Mouse (Mus musculus) midbrain, embryonic 11.5 days (tissue): Measurements from ENCODE around the gene Larp7. TPM values are rescaled to one million over a fixed set of nuclear protein-coding genes. Genes with fewer than 3 reads are reported as not detected.
A peak's percentile ranks its signal among the peaks of the same experiment; 100 is the strongest.

ENCODE experiments used
- ATAC-seq: fragments of 200-750 bp; cut with Nextera tagmentation; 2 replicates; pipeline ENCODE4 v1.8.0; 2017; ENCODE audit warnings: moderate TSS enrichment, moderate library complexity; ENCODE audit not compliant: low FRiP score
- DNase-seq: peaks from one replicate; pipeline ENCODE4 v3.0.0; 2015; ENCODE audit warnings: low spot score; ENCODE audit errors: missing footprints
- H3K27ac ChIP-seq: fragments of 300-500 bp; sonication (generic); 2 replicates; pipeline ENCODE4 v1.5.1; 2014; ENCODE audit warnings: low read depth, low read length
- H3K27me3 ChIP-seq: fragments of 300-500 bp; sonication (generic); 2 replicates; pipeline ENCODE4 v1.6.1; 2014; ENCODE audit warnings: mild to moderate bottlenecking, low read length, moderate library complexity, mixed read lengths; ENCODE audit not compliant: control insufficient read depth, insufficient read depth
- H3K36me3 ChIP-seq: fragments of 300-500 bp; sonication (generic); 2 replicates; pipeline ENCODE4 v1.6.1; 2014; ENCODE audit warnings: mild to moderate bottlenecking, low read length, moderate library complexity, mixed read lengths; ENCODE audit not compliant: control insufficient read depth, insufficient read depth
- H3K4me1 ChIP-seq: fragments of 300-500 bp; sonication (generic); 2 replicates; pipeline ENCODE4 v1.6.1; 2014; ENCODE audit warnings: low read length; ENCODE audit not compliant: control insufficient read depth, insufficient read depth
- H3K4me2 ChIP-seq: fragments of 300-500 bp; sonication (generic); 2 replicates; pipeline ENCODE4 v1.6.1; 2014; ENCODE audit warnings: mild to moderate bottlenecking, moderate library complexity
- H3K4me3 ChIP-seq: fragments of 300-500 bp; sonication (generic); 2 replicates; pipeline ENCODE4 v1.5.1; 2014; ENCODE audit warnings: low read depth, low read length
- H3K9ac ChIP-seq: fragments of 300-500 bp; sonication (generic); 2 replicates; pipeline ENCODE4 v1.6.1; 2014; ENCODE audit warnings: low read length
- H3K9me3 ChIP-seq: fragments of 300-500 bp; sonication (generic); 2 replicates; pipeline ENCODE4 v1.6.1; 2016; ENCODE audit warnings: low read length; ENCODE audit not compliant: control insufficient read depth
- WGBS: fragments of 180-500 bp; shearing (Covaris S2); extraction: QIAGEN DNeasy Blood & Tissue Kit; methylation state at CpG from one replicate; pipeline ENCODE4 v1.1.7; 2014; 5-methylcytosine and 5-hydroxymethylcytosine counted together
- polyA plus RNA-seq: library from polyadenylated mRNA; unstranded; fragments of >200 nt; fragmentation: Nextera tagmentation; extraction: Ambion mirVana; gene quantifications from 2 replicates; pipeline ENCODE4 v1.2.1, GENCODE M21; 2014

The Larp7 gene
- polyA plus RNA-seq = 85.2 and 91.5 TPM in 2 replicates

- peak within 1 kb of the TSS; percentile 82 for H3K27ac ChIP-seq
- H3K9me3 ChIP-seq = no peaks in the 10 kb centered on the region
- ATAC-seq (peak; percentile 99), DNase-seq (peak; percentile 99)
- WGBS = 0% methylated on average over 70 of the region's 73 CpGs
- H3K4me3 ChIP-seq = peak within 1 kb of the TSS; percentile 50
- peak within 1 kb of the TSS; percentile 64 for H3K4me2 ChIP-seq
- H3K4me1 ChIP-seq = peaks cover 9% of the 10 kb centered on the region; the same call in 1 of the 2 replicates
- H3K27me3 ChIP-seq = no peaks in the 10 kb centered on the region
- H3K9ac ChIP-seq = peak within 1 kb of the TSS; percentile 71
- no peaks in the 10 kb centered on the region; the same call in 1 of the 2 replicates for H3K36me3 ChIP-seq
These were observed at the start of gene Larp7, which contains the start of gene Zgrf1 for GRCm38 (mm10) chr3:127552973-127553719. TSS of gene Larp7 (minus strand) at chr3:127553349. TSS of gene Zgrf1 (plus strand) at chr3:127553489.

DNA sequence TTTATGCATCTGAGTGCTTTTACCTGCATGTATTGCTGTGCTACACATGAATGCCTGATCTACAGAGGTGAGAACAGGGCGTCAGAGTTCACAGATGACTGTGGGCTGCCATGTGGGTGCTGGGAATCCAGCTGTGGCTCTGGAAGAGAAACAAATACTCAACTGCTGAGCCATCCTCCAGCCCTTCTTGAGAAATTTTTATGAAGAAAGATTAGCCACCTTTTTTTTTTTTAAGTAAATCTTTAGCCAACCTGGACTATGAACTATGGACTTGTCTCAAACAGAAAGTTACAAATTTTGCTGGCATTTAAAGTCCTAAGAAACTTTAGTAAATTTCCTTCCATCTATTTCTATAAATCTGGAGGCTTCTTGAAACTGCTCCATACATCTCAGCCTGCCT lies 44.0 kb upstream of the Larp7 start:
- H3K9ac ChIP-seq = no peak overlapping the region
- H3K36me3 ChIP-seq = peaks cover 5% of the 10 kb centered on the region
- DNase-seq = no peak

DNA sequence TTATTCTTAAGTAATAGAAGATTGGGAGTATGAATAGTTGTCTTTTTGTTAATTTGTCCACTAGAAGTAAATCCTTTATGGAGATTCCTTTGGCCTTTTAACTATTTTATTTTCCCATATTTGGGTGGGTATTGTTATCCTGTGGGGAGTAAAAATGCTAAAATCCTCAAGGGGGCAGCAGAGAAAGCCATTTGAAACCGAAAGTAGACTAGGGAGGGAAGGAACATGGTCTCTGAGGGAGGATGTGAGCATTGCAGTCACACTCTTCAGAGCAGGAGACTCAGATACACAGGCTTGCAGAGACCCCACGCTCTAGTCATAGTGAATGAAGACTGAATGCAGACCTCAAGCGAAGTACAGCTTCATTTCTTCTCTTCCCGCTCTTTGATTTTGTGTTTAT lies 19.4 kb upstream of the Larp7 start:
- Histone ChIP-seq H3K27ac (no peak overlapping the region), H3K9me3 (no peaks in the 10 kb centered on the region), H3K9ac (no peak overlapping the region), H3K4me3 (no peak overlapping the region), H3K4me2 (no peak overlapping the region), H3K27me3 (no peaks in the 10 kb centered on the region), H3K36me3 (no peaks in the 10 kb centered on the region; the same call in 1 of the 2 replicates), H3K4me1 (no peaks in the 10 kb centered on the region)
- 67% methylated on average over 4 of the region's 4 CpGs for WGBS
- DNase-seq = peak; percentile 94
- ATAC-seq = peak; percentile 58

More for the DNA sequence above, 44.0 kb upstream of the Larp7 start:
- 88% methylated on average over 1 of the region's 1 CpGs for WGBS
- Histone ChIP-seq H3K27ac (no peak overlapping the region), H3K4me3 (no peak overlapping the region), H3K4me1 (no peaks in the 10 kb centered on the region), H3K9me3 (no peaks in the 10 kb centered on the region), H3K27me3 (no peaks in the 10 kb centered on the region), H3K4me2 (no peak overlapping the region)
- no peak for ATAC-seq

- WGBS = 78% methylated on average over 3 of the region's 3 CpGs
- no peak overlapping the region for H3K4me2 ChIP-seq
These were observed 12.0 kb upstream of the Larp7 start for GRCm38 (mm10) chr3:127565129-127565528.

DNA sequence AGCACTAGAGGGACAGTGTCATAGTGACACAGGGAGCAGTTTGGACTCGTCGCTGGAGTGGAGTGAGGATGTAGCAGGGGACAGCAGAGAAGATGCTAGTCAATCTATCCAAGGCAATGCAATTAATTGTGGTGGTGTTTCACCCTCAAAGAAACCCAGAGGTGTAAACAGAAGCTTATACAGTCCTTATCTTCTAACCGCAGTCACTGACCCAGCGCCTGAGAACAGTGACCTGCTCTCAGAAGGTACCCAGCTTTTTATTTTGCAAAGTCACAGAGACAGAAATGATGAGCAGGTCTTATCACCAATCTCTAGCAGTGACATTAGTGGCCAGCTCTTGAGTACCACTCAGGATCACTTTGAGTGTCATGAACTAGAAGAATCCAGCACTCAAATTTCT lies 9.8 kb upstream of the Larp7 start:
- DNase-seq (no peak), ATAC-seq (no peak)
- no peak overlapping the region for H3K9ac ChIP-seq
- H3K9me3 ChIP-seq = no peaks in the 10 kb centered on the region
- H3K27me3 ChIP-seq = no peaks in the 10 kb centered on the region
- no peaks in the 10 kb centered on the region for H3K4me1 ChIP-seq
- H3K36me3 ChIP-seq = peaks cover 4% of the 10 kb centered on the region
- H3K27ac ChIP-seq = no peak overlapping the region
- no peak overlapping the region for H3K4me2 ChIP-seq
- WGBS = 93% methylated on average over 4 of the region's 4 CpGs
- H3K4me3 ChIP-seq = no peak overlapping the region

More at GRCm38 (mm10) chr3:127565129-127565528, 12.0 kb upstream of the Larp7 start:
- Histone ChIP-seq H3K27me3 (no peaks in the 10 kb centered on the region), H3K4me3 (no peak overlapping the region), H3K9me3 (no peaks in the 10 kb centered on the region), H3K36me3 (peaks cover 4% of the 10 kb centered on the region), H3K4me1 (no peaks in the 10 kb centered on the region), H3K27ac (no peak overlapping the region), H3K9ac (no peak overlapping the region)
- DNase-seq (no peak), ATAC-seq (no peak)

DNA sequence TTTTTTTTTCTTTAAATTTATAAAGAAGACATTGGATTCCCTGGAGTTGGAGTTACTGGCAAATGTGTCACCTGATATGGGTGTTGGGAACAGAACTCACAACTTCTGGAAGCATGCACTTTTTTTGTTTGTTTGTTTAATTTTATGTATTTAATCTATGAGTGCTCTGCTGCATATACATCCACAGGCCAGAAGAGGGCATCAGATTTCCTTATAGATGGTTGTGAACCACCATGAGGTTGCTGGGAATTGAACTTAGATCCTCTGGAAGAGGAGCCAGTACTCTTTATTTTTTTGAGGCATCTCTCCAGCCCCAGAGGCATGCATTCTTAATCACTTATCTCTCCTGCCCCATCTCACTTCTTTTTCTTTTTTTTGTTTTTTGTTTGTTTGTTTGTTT lies 5.1 kb upstream of the Larp7 start:
- H3K27ac ChIP-seq = no peak overlapping the region
- H3K4me1 ChIP-seq = peaks cover 6% of the 10 kb centered on the region; the same call in 1 of the 2 replicates
- peaks cover 4% of the 10 kb centered on the region; the same call in 1 of the 2 replicates for H3K36me3 ChIP-seq
- DNase-seq (no peak), ATAC-seq (no peak)
- H3K27me3 ChIP-seq = no peaks in the 10 kb centered on the region
- no peaks in the 10 kb centered on the region for H3K9me3 ChIP-seq
- no peak overlapping the region for H3K4me2 ChIP-seq
- no peak overlapping the region for H3K4me3 ChIP-seq
- H3K9ac ChIP-seq = no peak overlapping the region

- DNase-seq (no peak), ATAC-seq (no peak)
- Histone ChIP-seq H3K27ac (no peak overlapping the region), H3K27me3 (no peaks in the 10 kb centered on the region), H3K9me3 (no peaks in the 10 kb centered on the region), H3K4me3 (no peak overlapping the region; the same call in 1 of the 2 replicates), H3K4me1 (peaks cover 9% of the 10 kb centered on the region; the same call in 1 of the 2 replicates), H3K9ac (no peak overlapping the region), H3K4me2 (peak overlapping the region; percentile 64), H3K36me3 (no peaks in the 10 kb centered on the region; the same call in 1 of the 2 replicates)
- 74% methylated on average over 5 of the region's 5 CpGs for WGBS
These were observed 1.6 kb upstream of the Larp7 start for GRCm38 (mm10) chr3:127554723-127555122.

- DNase-seq (peak; percentile 89), ATAC-seq (no peak)
- Histone ChIP-seq H3K9ac (peak overlapping the region; percentile 52), H3K4me2 (peak overlapping the region; percentile 64), H3K27me3 (no peaks in the 10 kb centered on the region), H3K36me3 (no peaks in the 10 kb centered on the region; the same call in 1 of the 2 replicates), H3K27ac (no peak overlapping the region), H3K4me3 (peak overlapping the region; percentile 50), H3K4me1 (peaks cover 9% of the 10 kb centered on the region; the same call in 1 of the 2 replicates), H3K9me3 (no peaks in the 10 kb centered on the region)
- 5% methylated on average over 4 of the region's 4 CpGs for WGBS
These were observed 533 bp upstream of the Larp7 start for GRCm38 (mm10) chr3:127553720-127554043.

DNA sequence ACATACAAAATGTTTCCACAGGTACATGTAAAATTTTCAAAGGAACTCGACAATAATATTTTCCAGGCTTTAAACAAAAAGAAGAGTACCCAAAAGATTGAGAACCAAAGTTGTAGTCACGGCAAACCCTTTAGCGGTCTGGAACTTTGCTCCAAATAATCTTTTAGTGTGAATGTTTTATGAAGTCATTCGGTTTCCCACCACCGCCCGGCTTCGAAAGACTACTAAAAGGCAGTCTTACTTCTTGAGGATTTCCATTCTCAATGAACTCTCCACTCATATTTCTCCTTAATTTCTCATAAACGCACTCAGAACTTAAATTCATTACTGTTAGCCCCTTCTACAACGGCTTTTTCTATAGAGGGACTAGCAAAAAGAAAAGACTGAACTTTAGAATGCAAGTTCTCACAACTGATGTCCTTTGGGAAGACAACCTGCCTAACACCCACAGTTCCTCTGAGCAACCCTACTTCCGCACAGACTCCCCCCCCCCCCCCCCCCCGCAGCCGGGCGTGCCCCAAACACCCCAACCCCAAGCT lies 646 bp downstream of the Larp7 start:
- Histone ChIP-seq H3K27ac (peak overlapping the region; percentile 82), H3K9me3 (no peaks in the 10 kb centered on the region), H3K4me3 (peak overlapping the region; percentile 50), H3K27me3 (no peaks in the 10 kb centered on the region), H3K36me3 (no peaks in the 10 kb centered on the region; the same call in 1 of the 2 replicates), H3K9ac (peak overlapping the region; percentile 71), H3K4me1 (peaks cover 9% of the 10 kb centered on the region; the same call in 1 of the 2 replicates), H3K4me2 (peak overlapping the region; percentile 54)
- WGBS = 10% methylated on average over 9 of the region's 13 CpGs
- ATAC-seq = no peak
- DNase-seq = no peak
